Mouse (Mus musculus) CH12.LX (cell line): ENCODE data around the gene Gm20388. TPM values are rescaled to one million over a fixed set of nuclear protein-coding genes. Genes with fewer than 3 reads are reported as not detected.

Experiments
- DNase-seq: peaks from one replicate; pipeline ENCODE4 v3.0.0-alpha.2; 2013; ENCODE audit errors: extremely low read depth
- H3K27ac ChIP-seq: 2 replicates; pipeline ENCODE4 v1.5.1; 2012; ENCODE audit warnings: low read depth, mild to moderate bottlenecking, control low read depth, moderate library complexity; ENCODE audit not compliant: insufficient read depth
- H3K27me3 ChIP-seq: replicated peaks from 2 replicates; pipeline ENCODE3; 2012; ENCODE audit warnings: inconsistent platforms
- H3K36me3 ChIP-seq, 2 experiments: replicated peaks in 1 of 2; 2 replicates each; pipeline versions ENCODE3 to v1.6.1; 2012; ENCODE audit warnings: inconsistent platforms in 1 of 2, low read length in 1 of 2, mild to moderate bottlenecking in 1 of 2, mixed read lengths in 1 of 2, moderate library complexity in 1 of 2; ENCODE audit not compliant: control insufficient read depth in 1 of 2, insufficient read depth in 1 of 2
- H3K4me1 ChIP-seq, 2 experiments: 2 replicates each; pipeline ENCODE4 v1.6.1; 2012; ENCODE audit warnings: inconsistent platforms in 1 of 2, moderate library complexity in 1 of 2; ENCODE audit not compliant: insufficient read depth in 2 of 2, control insufficient read depth in 1 of 2
- H3K4me2 ChIP-seq: 2 replicates; pipeline ENCODE4 v1.6.1; 2012; ENCODE audit warnings: low read depth, mild to moderate bottlenecking, control low read depth; ENCODE audit not compliant: poor library complexity, insufficient read depth, severe bottlenecking
- H3K4me3 ChIP-seq, 3 experiments: fragments of 150-350 bp in 1 of 3; sonication (generic) in 1 of 3; replicated peaks in 1 of 3; 2 replicates each; pipeline versions ENCODE3 to v1.5.1; 2011 to 2012; ENCODE audit warnings: low read depth in 2 of 3, low read length in 2 of 3, mild to moderate bottlenecking in 2 of 3, moderate library complexity in 2 of 3, control low read depth in 1 of 3, improper control_type of control experiment in 1 of 3, inconsistent platforms in 1 of 3, mixed read lengths in 1 of 3; ENCODE audit not compliant: poor library complexity in 1 of 3
- H3K79me2 ChIP-seq: replicated peaks from 2 replicates; pipeline ENCODE4 v1.6.1; 2012; ENCODE audit warnings: mild to moderate bottlenecking, moderate library complexity; ENCODE audit not compliant: control insufficient read depth, poor library complexity, insufficient read depth, severe bottlenecking; ENCODE audit errors: extremely low read depth
- H3K9ac ChIP-seq: 2 replicates; pipeline ENCODE4 v1.6.1; 2012; ENCODE audit warnings: low read depth, mild to moderate bottlenecking, control low read depth, moderate library complexity; ENCODE audit not compliant: insufficient read depth
- H3K9me3 ChIP-seq: replicated peaks from 2 replicates; pipeline ENCODE3; 2012; ENCODE audit warnings: low read length, inconsistent platforms, mixed read lengths
- ELF1 ChIP-seq: IDR thresholded peaks from 2 replicates; pipeline ENCODE4 v1.6.1; 2014; ENCODE audit warnings: low read depth, mild to moderate bottlenecking, inconsistent platforms, low read length, improper control_type of control experiment
- MAFK ChIP-seq: IDR thresholded peaks from 2 replicates; pipeline ENCODE4 v1.6.1; 2011; ENCODE audit warnings: low read length, improper control_type of control experiment; ENCODE audit not compliant: insufficient replicate concordance
- MEF2A ChIP-seq: IDR thresholded peaks from 2 replicates; pipeline ENCODE4 v1.6.1; 2014; ENCODE audit warnings: low read depth, mild to moderate bottlenecking, inconsistent platforms, low read length, improper control_type of control experiment, borderline replicate concordance
- NELFE ChIP-seq: IDR thresholded peaks from 2 replicates; pipeline ENCODE4 v1.6.1; 2011; ENCODE audit warnings: low read depth, low read length, improper control_type of control experiment
- POLR2AphosphoS2 ChIP-seq: IDR thresholded peaks from 2 replicates; pipeline ENCODE4 v1.6.1; 2011; ENCODE audit warnings: low read depth, low read length, improper control_type of control experiment
- RCOR1 ChIP-seq: conservative IDR thresholded peaks from 2 replicates; pipeline ENCODE4 v1.6.1; 2012; ENCODE audit warnings: low read depth, mild to moderate bottlenecking, inconsistent platforms, low read length, improper control_type of control experiment
- SMC3 ChIP-seq: IDR thresholded peaks from 2 replicates; pipeline ENCODE4 v1.6.1; 2011; ENCODE audit warnings: low read depth, low read length, improper control_type of control experiment
- TCF12 ChIP-seq: IDR thresholded peaks from 2 replicates; pipeline ENCODE4 v1.6.1; 2014; ENCODE audit warnings: low read depth, mild to moderate bottlenecking, inconsistent platforms, low read length, improper control_type of control experiment
- UBTF ChIP-seq: IDR thresholded peaks from 2 replicates; pipeline ENCODE4 v1.6.1; 2012; ENCODE audit warnings: low read depth, mild to moderate bottlenecking, inconsistent platforms, low read length, improper control_type of control experiment, moderate library complexity
- USF1 ChIP-seq: IDR thresholded peaks from 2 replicates; pipeline ENCODE4 v1.6.1; 2014; ENCODE audit warnings: low read depth, mild to moderate bottlenecking, inconsistent platforms, low read length, improper control_type of control experiment
- ZKSCAN1 ChIP-seq: IDR thresholded peaks from 2 replicates; pipeline ENCODE4 v1.6.1; 2012; ENCODE audit warnings: low read depth, inconsistent platforms, low read length, improper control_type of control experiment, borderline replicate concordance
- ZMIZ1 ChIP-seq: IDR thresholded peaks from 2 replicates; pipeline ENCODE4 v1.6.1; 2012; ENCODE audit warnings: low read depth, mild to moderate bottlenecking, inconsistent platforms, low read length, improper control_type of control experiment
- ZNF384 ChIP-seq: IDR thresholded peaks from 2 replicates; pipeline ENCODE4 v1.6.1; 2012; ENCODE audit warnings: low read depth, low read length, improper control_type of control experiment, inconsistent platforms
- dilution Hi-C: fragments of 300-500 bp; cut with MboI; formaldehyde crosslinking; loops from 2 replicates; pipeline ENCODE4 v1.14.3; 2020; ENCODE audit warnings: low sequenced_read_pairs; ENCODE audit not compliant: extremely low pct_unique_long_range_greater_than_20kb, extremely low pct_ligation_motif_present
- in situ Hi-C: fragments of 300-500 bp; cut with MboI; formaldehyde crosslinking; loops from 3 replicates; pipeline ENCODE4 v1.14.3; 2019; ENCODE audit warnings: low sequenced_read_pairs, low pct_ligation_motif_present, low pct_unique_long_range_greater_than_20kb, mixed read lengths
- polyA plus RNA-seq: library from polyadenylated mRNA; unstranded; fragments of >175 nt; gene quantifications from 2 replicates; pipeline ENCODE4 v1.2.1, GENCODE M21; 2012; ENCODE audit warnings: low read depth; ENCODE audit not compliant: insufficient read length
- total RNA-seq, 2 experiments: library from RNA; depleted of rRNA; stranded (reverse); fragments of 300-350 nt in 1 of 2; fragments of >200 nt in 1 of 2; gene quantifications; 2 replicates each; pipeline ENCODE4 v1.2.3; 2012 to 2014

Gm20388 gene
- total and polyA plus RNA-seq, 3 experiments, result 14.8 to 26.3 (median 22.2) TPM

DNA sequence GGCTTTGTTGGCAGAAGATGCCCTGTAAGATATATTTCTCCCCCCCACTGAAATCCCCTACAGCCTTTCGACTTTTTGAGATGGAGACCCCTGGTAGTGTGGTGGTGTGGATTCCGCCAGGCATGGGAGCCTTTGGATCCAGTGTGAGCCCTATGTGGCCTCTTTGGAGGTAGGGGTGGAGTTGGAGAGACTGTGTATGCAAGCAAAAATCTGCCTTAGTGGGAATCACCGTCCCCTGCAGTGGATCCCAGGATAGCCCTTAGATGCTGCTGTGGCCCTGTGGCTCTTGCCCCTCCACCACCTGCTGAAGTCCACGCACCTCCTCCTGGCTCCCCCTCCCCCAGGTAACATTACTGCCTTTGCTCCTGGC is 514.2 kb downstream of the Gm20388 start:
- in situ Hi-C loops (no loop called here), dilution Hi-C loops (no loop called here)
- Histone ChIP-seq H3K27ac (no peak overlapping the region), H3K4me3 (no peak overlapping the region), H3K4me2 (no peak overlapping the region), H3K36me3 (no peaks in the 10 kb centered on the region), H3K79me2 (no peaks in the 10 kb centered on the region), H3K4me1 (peaks cover 2 to 3% of the 10 kb centered on the region in 2 experiments; a peak in 3 of 4 replicates), H3K27me3 (peaks cover 14% of the 10 kb centered on the region), H3K9me3 (no peaks in the 10 kb centered on the region), H3K9ac (no peak overlapping the region)
- DNase-seq, result no peak
- TF ChIP-seq MAFK, result no peak
- TF ChIP-seq ZNF384, result no peak
- TF ChIP-seq TCF12, result no peak
- no peak for TF ChIP-seq ZKSCAN1
- no peak for TF ChIP-seq RCOR1

DNA sequence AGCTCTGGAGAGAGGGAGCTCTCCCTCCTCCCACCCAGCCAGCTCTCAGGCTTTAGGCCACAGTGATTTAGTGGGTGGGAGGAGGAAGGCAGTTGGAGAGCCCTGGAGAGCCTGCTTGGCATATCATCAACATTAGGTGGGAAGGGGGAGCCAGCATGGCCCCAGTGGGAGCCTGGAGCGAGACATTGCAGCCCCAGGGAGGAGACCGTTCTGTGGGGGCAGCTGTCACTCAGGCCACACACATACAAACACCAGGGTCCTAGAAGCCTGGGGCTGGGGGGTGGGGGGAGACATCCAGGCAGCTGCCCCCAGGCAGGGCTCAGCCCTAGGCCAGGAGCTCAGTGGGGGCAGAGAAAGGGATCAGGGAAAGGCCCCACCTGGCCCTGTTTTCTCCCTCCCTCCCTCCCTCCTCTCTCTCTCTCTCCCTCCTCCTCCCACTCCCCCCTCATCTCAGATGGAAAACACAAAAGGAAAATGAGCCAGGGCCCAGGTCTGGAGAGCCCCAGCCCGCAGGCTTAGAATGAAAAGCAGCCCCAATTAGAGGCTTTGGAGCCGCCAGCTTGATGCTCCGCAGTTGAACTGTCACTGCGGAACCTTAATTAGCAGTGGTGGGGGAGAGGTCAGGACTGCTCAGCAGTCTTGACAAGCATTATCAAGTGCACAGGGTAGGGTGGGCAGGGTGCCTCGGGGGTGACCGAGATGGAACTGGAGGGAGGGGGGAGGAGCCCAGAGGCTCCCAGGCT is 514.7 kb downstream of the Gm20388 start:
- H3K9ac ChIP-seq, result no peak overlapping the region
- TF ChIP-seq NELFE (no peak), ZMIZ1 (no peak), ELF1 (no peak), MEF2A (no peak), USF1 (no peak), SMC3 (no peak), ZNF384 (no peak), UBTF (no peak), POLR2AphosphoS2 (no peak)

More for the DNA sequence above, 514.7 kb downstream of the Gm20388 start:
- dilution Hi-C loops, result no loop called here
- Histone ChIP-seq H3K9me3 (no peaks in the 10 kb centered on the region), H3K79me2 (no peaks in the 10 kb centered on the region), H3K4me3 (no peak overlapping the region), H3K4me1 (peaks cover 3 to 5% of the 10 kb centered on the region in 2 experiments; a peak in 3 of 4 replicates), H3K27me3 (peaks cover 9% of the 10 kb centered on the region), H3K4me2 (no peak overlapping the region), H3K36me3 (no peaks in the 10 kb centered on the region), H3K27ac (no peak overlapping the region)
- in situ Hi-C loops, result no loop called here
- no peak for DNase-seq
